Mouse (Mus musculus): ENCODE results near the gene Lck. TPM values are rescaled to one million over a fixed set of nuclear protein-coding genes. Genes with fewer than 3 reads are reported as not detected.

Gene Lck
- 1.5 TPM for polyA plus RNA-seq (2012; fragmentation: generic; extraction: Trizol)
- long read RNA-seq, experiment 1 = 0 reads
- long read RNA-seq, experiment 2, partial matches to known transcripts = 1 of 1 reads
- long read RNA-seq, experiment 2, other reads (novel, unspliced or antisense) = 0 of 1 reads

DNA sequence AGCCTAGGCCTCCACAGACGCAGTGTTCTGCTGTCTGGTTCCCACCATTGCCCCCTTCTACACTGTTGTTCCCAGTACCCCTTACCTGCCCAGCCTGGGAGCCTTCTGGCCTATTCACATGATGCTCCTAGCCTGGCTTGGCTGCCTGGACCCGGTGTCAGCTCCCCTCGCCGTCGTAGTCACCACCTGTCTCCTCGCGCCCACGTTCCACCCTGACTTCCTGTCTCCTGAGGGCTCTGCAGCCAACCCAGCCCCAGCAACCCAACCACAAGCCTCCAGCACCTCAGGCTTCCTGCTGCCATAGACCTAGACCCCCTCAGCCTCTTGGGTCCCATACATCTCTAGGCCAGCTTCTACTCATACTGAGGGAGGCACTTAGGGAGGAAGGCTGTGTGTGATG is at the start of gene Lck:
TSS of gene Lck (minus strand) at position 212 of the 400 bp plus-strand sequence.
- H3K36me3 ChIP-seq (ENCODE audit: control insufficient read depth, insufficient read depth) = no peaks in the 10 kb centered on the region
- TF ChIP-seq MYOG (IDR thresholded peaks at IDR 0.05; ENCODE audit: control insufficient read depth, extremely low read depth, insufficient read length) (no peak), MYOD1 (IDR thresholded peaks at IDR 0.05; ENCODE audit: control insufficient read depth, insufficient read length, low read depth) (no peak), CTCF (IDR thresholded peaks at IDR 0.05; ENCODE audit: control insufficient read depth, insufficient read depth, insufficient read length) (no peak), CEBPB (IDR thresholded peaks at IDR 0.05; ENCODE audit: low read depth) (no peak), USF1 (IDR thresholded peaks at IDR 0.05; ENCODE audit: low read depth) (no peak), MAX (IDR thresholded peaks at IDR 0.05) (no peak), FOSL1 (IDR thresholded peaks at IDR 0.05; ENCODE audit: insufficient read depth, low read length, poor library complexity, severe bottlenecking) (no peak)
- no peak within 1 kb of the TSS for H3ac ChIP-seq (ENCODE audit: control insufficient read depth, insufficient read length, low read depth)
- no peak within 1 kb of the TSS for H3K4me3 ChIP-seq (ENCODE audit: insufficient read depth, poor library complexity, severe bottlenecking)
- H3K27me3 ChIP-seq (ENCODE audit: control insufficient read depth, insufficient read depth, insufficient read length) = no peaks in the 10 kb centered on the region
- no peaks in the 10 kb centered on the region for H3K79me3 ChIP-seq (ENCODE audit: low read depth)
- no peaks in the 10 kb centered on the region for H3K79me2 ChIP-seq (ENCODE audit: control insufficient read depth, insufficient read depth)

DNA sequence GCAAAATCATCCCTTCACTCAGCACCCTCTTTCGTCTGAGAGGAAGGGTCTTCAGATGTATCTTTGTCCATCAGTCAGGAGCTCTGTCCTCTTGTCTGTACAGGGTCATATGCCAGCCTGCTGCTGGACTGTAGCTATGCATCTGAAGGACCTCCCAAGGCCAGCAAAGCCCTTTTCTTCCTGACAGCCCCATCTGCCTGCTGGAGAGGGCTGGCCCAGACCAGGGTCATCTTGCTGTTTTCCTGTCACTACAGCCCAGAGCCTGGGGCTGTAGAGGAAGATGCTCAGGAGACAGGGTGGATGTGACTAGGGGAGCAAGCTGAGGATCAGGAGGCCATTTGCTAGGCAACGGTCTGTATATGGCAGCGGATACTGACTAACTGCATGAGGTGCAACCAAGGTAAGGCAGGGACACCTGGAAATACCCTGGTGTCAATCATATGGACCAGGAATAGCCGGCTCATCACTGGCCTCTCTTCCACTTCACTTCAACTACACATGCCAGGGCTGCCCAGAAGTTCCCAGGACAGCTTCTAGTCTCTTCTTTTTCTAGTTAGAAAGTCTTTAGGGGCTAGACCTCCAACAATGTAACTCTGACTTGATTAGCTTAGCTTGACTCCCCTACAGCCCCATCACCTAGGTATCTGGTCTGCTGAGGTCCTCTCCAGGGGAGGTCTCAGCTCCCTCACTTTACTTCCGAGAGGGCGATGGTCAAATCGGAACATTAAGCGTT is 49.5 kb upstream of the Lck start:
- H3K79me3 ChIP-seq (ENCODE audit: low read depth) = peaks cover 4% of the 10 kb centered on the region
- peaks cover 12% of the 10 kb centered on the region for H3K79me2 ChIP-seq (ENCODE audit: control insufficient read depth, insufficient read depth)
- H3K27me3 ChIP-seq (ENCODE audit: control insufficient read depth, insufficient read depth, insufficient read length) = no peaks in the 10 kb centered on the region
- peaks cover 13% of the 10 kb centered on the region for H3K36me3 ChIP-seq (ENCODE audit: control insufficient read depth, insufficient read depth)
- H3ac ChIP-seq (ENCODE audit: control insufficient read depth, insufficient read length, low read depth) = peak overlapping the region; percentile 55
- TF ChIP-seq CEBPB (IDR thresholded peaks at IDR 0.05; ENCODE audit: low read depth) (no peak), USF1 (IDR thresholded peaks at IDR 0.05; ENCODE audit: low read depth) (no peak), CTCF (IDR thresholded peaks at IDR 0.05; ENCODE audit: control insufficient read depth, insufficient read depth, insufficient read length) (no peak), MYOG (IDR thresholded peaks at IDR 0.05; ENCODE audit: control insufficient read depth, extremely low read depth, insufficient read length) (no peak), MYOD1 (IDR thresholded peaks at IDR 0.05; ENCODE audit: control insufficient read depth, insufficient read length, low read depth) (no peak), FOSL1 (IDR thresholded peaks at IDR 0.05; ENCODE audit: insufficient read depth, low read length, poor library complexity, severe bottlenecking) (no peak), MAX (IDR thresholded peaks at IDR 0.05) (no peak)
- H3K4me3 ChIP-seq (ENCODE audit: insufficient read depth, poor library complexity, severe bottlenecking) = peak overlapping the region; percentile 29

DNA sequence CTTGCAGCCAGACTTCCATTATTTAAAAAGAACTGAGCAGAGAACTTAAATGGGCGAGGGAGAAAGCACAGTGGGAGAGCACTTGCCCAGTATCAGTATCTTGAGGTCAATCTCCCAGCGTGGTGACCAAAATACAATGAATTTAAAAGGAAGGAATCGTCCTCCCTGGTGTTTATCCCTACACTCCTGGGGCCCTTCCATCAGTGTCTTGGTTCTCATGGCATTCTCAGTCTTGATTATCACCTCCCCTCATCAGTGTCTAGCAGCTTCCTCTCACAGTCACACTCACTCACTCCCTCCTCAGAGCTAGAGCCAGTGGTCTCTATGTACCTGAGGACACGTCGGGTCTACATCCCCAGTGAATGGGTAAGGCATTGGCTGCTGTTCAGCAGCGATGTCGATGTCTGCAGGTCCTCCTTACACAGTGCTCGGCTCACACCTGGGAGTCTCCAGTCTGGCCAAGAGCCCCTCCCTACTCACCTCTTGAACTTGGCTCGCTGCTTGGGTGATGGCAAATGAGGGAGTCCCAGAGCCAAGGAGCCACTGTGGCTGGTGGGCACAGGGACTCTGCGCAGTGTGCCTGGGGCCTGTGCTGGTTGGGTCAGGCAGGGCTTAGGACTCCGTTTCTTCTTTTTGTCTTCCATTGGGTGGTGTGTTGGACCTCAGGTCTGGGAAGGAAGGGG is 48.8 kb upstream of the Lck start:
- H3K27me3 ChIP-seq (ENCODE audit: control insufficient read depth, insufficient read depth, insufficient read length) = no peaks in the 10 kb centered on the region
- no peak overlapping the region for H3K4me3 ChIP-seq (ENCODE audit: insufficient read depth, poor library complexity, severe bottlenecking)
- H3K79me3 ChIP-seq (ENCODE audit: low read depth) = peaks cover 4% of the 10 kb centered on the region
- H3ac ChIP-seq (ENCODE audit: control insufficient read depth, insufficient read length, low read depth) = no peak overlapping the region
- no peak for TF ChIP-seq USF1 (IDR thresholded peaks at IDR 0.05; ENCODE audit: low read depth)
- TF ChIP-seq FOSL1 (IDR thresholded peaks at IDR 0.05; ENCODE audit: insufficient read depth, low read length, poor library complexity, severe bottlenecking) = no peak
- TF ChIP-seq CEBPB (IDR thresholded peaks at IDR 0.05; ENCODE audit: low read depth) = no peak
- no peak for TF ChIP-seq MYOD1 (IDR thresholded peaks at IDR 0.05; ENCODE audit: control insufficient read depth, insufficient read length, low read depth)
- peaks cover 10% of the 10 kb centered on the region for H3K79me2 ChIP-seq (ENCODE audit: control insufficient read depth, insufficient read depth)
- H3K36me3 ChIP-seq (ENCODE audit: control insufficient read depth, insufficient read depth) = peaks cover 11% of the 10 kb centered on the region

DNA sequence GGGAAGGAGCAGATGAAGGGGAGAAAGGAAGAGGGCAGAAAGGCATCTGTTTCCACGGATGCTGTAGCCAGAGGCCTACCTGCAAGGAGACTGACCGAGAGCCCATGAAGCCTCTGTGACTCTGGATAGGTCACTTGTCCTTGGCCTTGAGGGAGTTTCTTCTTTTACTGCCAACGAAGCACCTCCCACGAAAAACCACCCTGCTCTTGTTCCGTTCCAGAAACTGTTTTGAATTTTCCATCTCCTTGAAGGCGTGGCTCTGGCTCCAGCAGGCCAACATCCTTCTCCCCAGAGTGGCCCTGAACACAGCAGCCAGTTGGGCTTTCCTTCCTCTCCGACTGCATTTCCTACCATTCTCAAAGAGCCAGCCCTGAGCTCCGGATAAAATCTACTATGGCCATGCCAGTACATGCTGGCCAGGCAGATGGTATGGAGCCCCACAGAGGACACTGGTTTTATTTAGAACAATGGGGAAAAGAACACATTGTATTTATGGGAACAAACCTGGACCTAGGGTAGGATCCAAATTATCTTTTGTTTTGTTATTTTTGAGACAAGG is 47.9 kb upstream of the Lck start:
- Histone ChIP-seq H3K36me3 (ENCODE audit: control insufficient read depth, insufficient read depth) (peaks cover 12% of the 10 kb centered on the region), H3K79me3 (ENCODE audit: low read depth) (peaks cover 4% of the 10 kb centered on the region), H3K4me3 (ENCODE audit: insufficient read depth, poor library complexity, severe bottlenecking) (no peak overlapping the region), H3ac (ENCODE audit: control insufficient read depth, insufficient read length, low read depth) (no peak overlapping the region), H3K27me3 (ENCODE audit: control insufficient read depth, insufficient read depth, insufficient read length) (no peaks in the 10 kb centered on the region), H3K79me2 (ENCODE audit: control insufficient read depth, insufficient read depth) (peaks cover 8% of the 10 kb centered on the region)
- TF ChIP-seq USF1 (IDR thresholded peaks at IDR 0.05; ENCODE audit: low read depth) = no peak
- TF ChIP-seq CEBPB (IDR thresholded peaks at IDR 0.05; ENCODE audit: low read depth) = no peak
- no peak for TF ChIP-seq MYOG (IDR thresholded peaks at IDR 0.05; ENCODE audit: control insufficient read depth, extremely low read depth, insufficient read length)
- TF ChIP-seq CTCF (IDR thresholded peaks at IDR 0.05; ENCODE audit: control insufficient read depth, insufficient read depth, insufficient read length) = no peak
- no peak for TF ChIP-seq FOSL1 (IDR thresholded peaks at IDR 0.05; ENCODE audit: insufficient read depth, low read length, poor library complexity, severe bottlenecking)

DNA sequence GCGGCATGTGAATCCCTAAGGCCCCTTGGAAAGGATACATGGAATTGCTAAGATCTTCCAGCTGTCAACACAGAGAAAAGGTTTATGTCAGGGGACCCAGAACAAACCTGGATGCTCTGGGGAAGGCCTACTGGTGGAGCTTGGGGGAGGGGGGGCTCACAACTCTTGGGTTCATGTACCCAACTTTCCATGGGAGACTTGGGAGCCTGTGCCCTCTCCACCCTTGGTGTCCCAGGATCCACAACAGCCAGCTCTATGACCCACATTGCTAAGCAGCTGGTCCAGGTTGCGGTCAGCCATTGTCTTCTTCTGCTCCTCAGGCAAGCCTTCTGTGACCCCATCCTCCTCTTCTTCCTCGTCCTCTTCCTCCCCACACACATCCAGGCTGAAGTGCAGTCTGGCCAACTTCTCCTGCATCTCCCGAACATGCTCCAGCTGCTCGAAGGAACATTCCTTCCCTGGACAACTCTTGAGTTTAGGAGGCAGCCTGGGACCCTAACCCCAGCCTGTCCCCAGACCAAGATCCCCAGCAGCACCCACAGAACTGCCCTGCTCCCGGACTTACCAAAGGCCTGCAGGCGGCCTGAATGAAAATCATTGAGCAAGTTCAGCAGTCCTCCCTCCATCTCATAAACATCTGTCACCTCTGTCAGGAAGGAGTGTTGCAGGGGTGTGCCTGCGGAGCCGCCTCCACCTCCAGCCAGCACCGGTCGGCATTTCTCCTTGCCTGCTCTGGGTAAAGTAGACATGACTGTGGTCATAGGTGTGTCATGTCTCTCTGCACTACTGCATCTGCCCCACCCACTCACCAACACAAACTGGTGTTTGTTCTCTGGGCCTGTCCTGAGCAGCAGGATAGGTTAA is 47.2 kb upstream of the Lck start:
- no peak for TF ChIP-seq MYOG (IDR thresholded peaks at IDR 0.05; ENCODE audit: control insufficient read depth, extremely low read depth, insufficient read length)
- TF ChIP-seq MYOD1 (IDR thresholded peaks at IDR 0.05; ENCODE audit: control insufficient read depth, insufficient read length, low read depth) = no peak
- TF ChIP-seq CTCF (IDR thresholded peaks at IDR 0.05; ENCODE audit: control insufficient read depth, insufficient read depth, insufficient read length) = no peak
- no peak for TF ChIP-seq USF1 (IDR thresholded peaks at IDR 0.05; ENCODE audit: low read depth)
- no peak for TF ChIP-seq FOSL1 (IDR thresholded peaks at IDR 0.05; ENCODE audit: insufficient read depth, low read length, poor library complexity, severe bottlenecking)
- no peak for TF ChIP-seq MAX (IDR thresholded peaks at IDR 0.05)
- TF ChIP-seq CEBPB (IDR thresholded peaks at IDR 0.05; ENCODE audit: low read depth) = no peak
- no peak overlapping the region for H3K4me3 ChIP-seq (ENCODE audit: insufficient read depth, poor library complexity, severe bottlenecking)

More for the DNA sequence above, 47.2 kb upstream of the Lck start:
- no peak overlapping the region for H3ac ChIP-seq (ENCODE audit: control insufficient read depth, insufficient read length, low read depth)
- H3K79me3 ChIP-seq (ENCODE audit: low read depth) = peaks cover 4% of the 10 kb centered on the region
- H3K27me3 ChIP-seq (ENCODE audit: control insufficient read depth, insufficient read depth, insufficient read length) = no peaks in the 10 kb centered on the region
- H3K36me3 ChIP-seq (ENCODE audit: control insufficient read depth, insufficient read depth) = peaks cover 12% of the 10 kb centered on the region
- H3K79me2 ChIP-seq (ENCODE audit: control insufficient read depth, insufficient read depth) = peaks cover 8% of the 10 kb centered on the region
